Mouse (Mus musculus): ENCODE results near the gene Mctp1.

DNA sequence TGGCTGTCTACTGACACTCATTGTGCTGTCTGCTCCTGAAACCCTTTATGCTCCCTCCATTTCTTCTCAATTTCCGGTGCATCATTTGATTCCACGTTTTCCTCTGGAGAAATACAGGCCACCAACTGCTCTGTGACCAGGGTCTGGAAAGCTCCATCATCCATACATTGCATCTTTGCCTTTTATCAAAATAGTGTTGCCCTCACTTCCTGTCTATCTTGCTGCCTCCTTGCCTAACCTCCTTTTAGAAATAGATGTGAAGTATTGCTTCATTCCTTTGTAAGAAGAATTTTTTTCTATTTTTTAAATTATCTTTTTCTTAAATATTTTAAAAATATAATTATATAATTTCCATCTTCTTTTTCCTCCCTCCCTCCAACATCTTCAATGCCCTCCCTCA lies 98.7 kb downstream of the Mctp1 start:
- TF ChIP-seq POLR2A (IDR thresholded peaks at IDR 0.05; ENCODE audit: borderline replicate concordance, control insufficient read depth, low read depth, low read length) (no peak), CTCF (IDR thresholded peaks at IDR 0.05; ENCODE audit: control insufficient read depth, insufficient read depth, low read length) (no peak)
